Mouse (Mus musculus): ENCODE measurements at regions not wholly inside any gene's neighbourhood (a gene's known extent, or its start where the extent isn't known, plus 50 kb on each side); places are given as distances from the start of the nearest gene placed in this dataset.

DNA sequence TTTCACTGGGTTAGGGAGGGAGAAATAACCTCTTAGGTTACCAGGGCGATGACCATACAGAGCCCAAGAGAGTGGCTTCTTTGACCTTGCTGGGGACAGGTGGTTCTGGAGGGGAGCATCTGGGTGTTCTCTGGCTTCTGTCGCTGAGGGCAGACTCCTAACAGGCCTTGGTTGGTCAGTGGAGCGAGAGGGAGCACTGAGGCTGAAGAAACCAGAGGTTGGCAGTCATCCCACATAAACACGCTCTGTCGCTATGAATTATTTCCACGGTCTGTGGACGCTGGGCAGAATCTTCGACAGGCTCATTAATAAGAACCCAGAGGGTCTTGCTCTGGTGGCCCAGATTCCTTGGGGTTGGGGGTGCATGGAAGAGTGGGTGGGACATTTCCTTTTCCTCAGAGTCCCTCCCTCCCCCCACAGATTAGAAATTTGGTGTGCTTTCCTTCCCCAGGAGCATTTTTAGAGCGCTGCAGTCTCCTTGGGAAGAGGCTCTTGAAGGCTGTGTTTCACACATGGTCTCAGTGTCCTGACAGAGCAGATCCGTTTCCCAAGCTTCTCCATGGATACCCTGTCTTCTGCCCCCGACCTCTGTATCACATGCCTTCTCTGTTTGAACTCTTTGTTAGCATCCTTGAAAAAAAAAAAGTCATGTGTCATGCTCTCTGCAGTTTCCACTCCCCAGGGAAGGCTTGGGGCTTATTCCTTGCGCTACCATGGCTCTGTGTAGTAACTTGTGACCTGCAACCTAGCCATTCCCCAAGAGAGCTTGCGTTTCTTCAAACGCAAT is 190.1 kb downstream of the 4933412E24Rik start:
- Histone ChIP-seq H3K9me3 (replicated peaks; ENCODE audit: control insufficient read depth, low read length) (no peaks in the 10 kb centered on the region), H3K27ac (ENCODE audit: low read length) (no peak overlapping the region), H3K4me2 (ENCODE audit: low read depth, low read length) (no peak overlapping the region), H3K9ac (ENCODE audit: low read depth, low read length) (no peak overlapping the region), H3K36me3 (ENCODE audit: control insufficient read depth, insufficient read depth) (no peaks in the 10 kb centered on the region), H3K27me3 (ENCODE audit: control insufficient read depth, insufficient read depth, low read depth, low read length) (no peaks in the 10 kb centered on the region), H3K4me3 (ENCODE audit: low read depth, low read length) (no peak overlapping the region), H3K4me1 (ENCODE audit: control insufficient read depth, low read depth, low read length) (no peaks in the 10 kb centered on the region; the same call in 1 of the 2 replicates)
- ATAC-seq (ENCODE audit: low read depth), result no peak
- WGBS (ENCODE audit: insufficient replicate concordance), result 59% methylated on average over 14 of the region's 14 CpGs

- H3K27ac ChIP-seq (ENCODE audit: low read length), result no peak overlapping the region
- no peaks in the 10 kb centered on the region for H3K27me3 ChIP-seq (ENCODE audit: control insufficient read depth, insufficient read depth, low read depth, low read length)
- WGBS (ENCODE audit: insufficient replicate concordance), result 63% methylated on average over 2 of the region's 2 CpGs
- H3K4me3 ChIP-seq (ENCODE audit: low read depth, low read length), result no peak overlapping the region
- no peak overlapping the region for H3K9ac ChIP-seq (ENCODE audit: low read depth, low read length)
- H3K4me2 ChIP-seq (ENCODE audit: low read depth, low read length), result no peak overlapping the region
- ATAC-seq (ENCODE audit: low read depth), result no peak
- no peaks in the 10 kb centered on the region for H3K36me3 ChIP-seq (ENCODE audit: control insufficient read depth, insufficient read depth)
- no peaks in the 10 kb centered on the region for H3K9me3 ChIP-seq (replicated peaks; ENCODE audit: control insufficient read depth, low read length)
- H3K4me1 ChIP-seq (ENCODE audit: control insufficient read depth, low read depth, low read length), result no peaks in the 10 kb centered on the region; the same call in 1 of the 2 replicates
Measured at GRCm38 (mm10) chr15:59823921-59824320, 192.5 kb downstream of the 4933412E24Rik start.

- no peak for ATAC-seq (ENCODE audit: low read depth)
- H3K27ac ChIP-seq (ENCODE audit: low read length), result no peak overlapping the region
Measured at GRCm38 (mm10) chr15:59822995-59823681, 193.3 kb downstream of the 4933412E24Rik start.

DNA sequence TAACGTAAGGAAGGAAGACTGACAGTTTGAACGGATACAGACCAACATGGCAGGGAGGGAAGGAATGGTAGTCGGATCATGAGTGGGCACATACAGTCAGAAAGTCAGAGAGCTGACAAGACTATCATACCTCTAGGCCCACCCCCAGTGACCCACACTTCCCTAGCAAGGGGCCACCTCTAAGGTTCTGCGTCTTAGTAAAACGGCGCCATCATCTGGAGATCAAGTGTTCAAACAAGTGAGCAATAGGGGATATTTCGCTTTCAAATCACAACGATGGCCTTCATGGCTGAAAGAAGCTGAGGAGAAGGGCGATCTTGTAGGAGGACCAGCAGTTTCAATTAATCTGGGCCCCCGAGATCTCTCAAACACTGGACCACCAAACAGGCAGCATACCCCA is 196.1 kb downstream of the 4933412E24Rik start:
- Histone ChIP-seq H3K36me3 (ENCODE audit: control insufficient read depth, insufficient read depth) (no peaks in the 10 kb centered on the region), H3K27me3 (ENCODE audit: control insufficient read depth, insufficient read depth, low read depth, low read length) (no peaks in the 10 kb centered on the region), H3K9me3 (replicated peaks; ENCODE audit: control insufficient read depth, low read length) (no peaks in the 10 kb centered on the region), H3K9ac (ENCODE audit: low read depth, low read length) (no peak overlapping the region), H3K4me1 (ENCODE audit: control insufficient read depth, low read depth, low read length) (no peaks in the 10 kb centered on the region), H3K4me3 (ENCODE audit: low read depth, low read length) (no peak overlapping the region), H3K27ac (ENCODE audit: low read length) (no peak overlapping the region), H3K4me2 (ENCODE audit: low read depth, low read length) (no peak overlapping the region)
- 60% methylated on average over 10 of the region's 10 CpGs for WGBS (ENCODE audit: insufficient replicate concordance)
- no peak for ATAC-seq (ENCODE audit: low read depth)

More at GRCm38 (mm10) chr15:59822995-59823681, 193.3 kb downstream of the 4933412E24Rik start:
- no peak overlapping the region for H3K9ac ChIP-seq (ENCODE audit: low read depth, low read length)
- H3K9me3 ChIP-seq (replicated peaks; ENCODE audit: control insufficient read depth, low read length), result no peaks in the 10 kb centered on the region
- H3K4me2 ChIP-seq (ENCODE audit: low read depth, low read length), result no peak overlapping the region
- no peaks in the 10 kb centered on the region for H3K36me3 ChIP-seq (ENCODE audit: control insufficient read depth, insufficient read depth)
- no peak overlapping the region for H3K4me3 ChIP-seq (ENCODE audit: low read depth, low read length)
- WGBS (ENCODE audit: insufficient replicate concordance), result 40% methylated on average over 3 of the region's 3 CpGs
- no peaks in the 10 kb centered on the region for H3K27me3 ChIP-seq (ENCODE audit: control insufficient read depth, insufficient read depth, low read depth, low read length)
- H3K4me1 ChIP-seq (ENCODE audit: control insufficient read depth, low read depth, low read length), result no peaks in the 10 kb centered on the region; the same call in 1 of the 2 replicates

GRCm38 (mm10) chr15:59816031-59816430 is 200.4 kb downstream of the 4933412E24Rik start:
- no peak overlapping the region for H3K27ac ChIP-seq (ENCODE audit: low read length)
- 64% methylated on average over 8 of the region's 8 CpGs for whole genome bisulfite sequencing (ENCODE audit: insufficient replicate concordance)
- H3K4me1 ChIP-seq (ENCODE audit: control insufficient read depth, low read depth, low read length), result no peaks in the 10 kb centered on the region
- H3K4me3 ChIP-seq (ENCODE audit: low read depth, low read length), result no peak overlapping the region
- no peak overlapping the region for H3K9ac ChIP-seq (ENCODE audit: low read depth, low read length)
- no peak for ATAC-seq (ENCODE audit: low read depth)
- no peaks in the 10 kb centered on the region for H3K9me3 ChIP-seq (replicated peaks; ENCODE audit: control insufficient read depth, low read length)
- no peaks in the 10 kb centered on the region for H3K27me3 ChIP-seq (ENCODE audit: control insufficient read depth, insufficient read depth, low read depth, low read length)
- H3K4me2 ChIP-seq (ENCODE audit: low read depth, low read length), result no peak overlapping the region
- H3K36me3 ChIP-seq (ENCODE audit: control insufficient read depth, insufficient read depth), result no peaks in the 10 kb centered on the region

DNA sequence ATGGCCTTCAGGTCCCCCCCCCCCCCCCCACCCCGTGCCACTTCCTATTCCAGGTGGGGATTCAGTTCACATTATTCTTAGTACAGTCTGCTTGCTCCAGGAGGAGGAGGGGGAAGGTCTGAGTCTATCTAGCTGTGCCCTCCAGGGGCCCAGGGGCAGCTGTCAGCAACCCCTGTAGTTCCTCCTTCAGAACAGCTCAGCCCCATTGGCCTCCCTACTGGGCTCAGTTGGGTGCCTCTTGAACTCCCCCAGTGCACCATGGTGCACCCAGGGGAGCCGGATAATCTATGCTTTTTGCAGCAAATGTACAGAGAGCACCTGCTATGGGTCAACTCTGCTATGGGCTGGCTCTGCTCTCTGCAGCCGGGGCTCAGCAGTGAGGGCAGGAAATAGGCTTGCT is 204.8 kb downstream of the 4933412E24Rik start:
- H3K4me2 ChIP-seq (ENCODE audit: low read depth, low read length), result no peak overlapping the region
- no peak overlapping the region for H3K27ac ChIP-seq (ENCODE audit: low read length)
- H3K27me3 ChIP-seq (ENCODE audit: control insufficient read depth, insufficient read depth, low read depth, low read length), result no peaks in the 10 kb centered on the region
- H3K36me3 ChIP-seq (ENCODE audit: control insufficient read depth, insufficient read depth), result no peaks in the 10 kb centered on the region
- no peaks in the 10 kb centered on the region for H3K9me3 ChIP-seq (replicated peaks; ENCODE audit: control insufficient read depth, low read length)
- WGBS (ENCODE audit: insufficient replicate concordance), result 22% methylated on average over 3 of the region's 3 CpGs
- no peaks in the 10 kb centered on the region for H3K4me1 ChIP-seq (ENCODE audit: control insufficient read depth, low read depth, low read length)
- no peak overlapping the region for H3K9ac ChIP-seq (ENCODE audit: low read depth, low read length)
- H3K4me3 ChIP-seq (ENCODE audit: low read depth, low read length), result no peak overlapping the region
- ATAC-seq (ENCODE audit: low read depth), result 0 out of 2 replicates have a peak, but pooled peaks have one; percentile 19

DNA sequence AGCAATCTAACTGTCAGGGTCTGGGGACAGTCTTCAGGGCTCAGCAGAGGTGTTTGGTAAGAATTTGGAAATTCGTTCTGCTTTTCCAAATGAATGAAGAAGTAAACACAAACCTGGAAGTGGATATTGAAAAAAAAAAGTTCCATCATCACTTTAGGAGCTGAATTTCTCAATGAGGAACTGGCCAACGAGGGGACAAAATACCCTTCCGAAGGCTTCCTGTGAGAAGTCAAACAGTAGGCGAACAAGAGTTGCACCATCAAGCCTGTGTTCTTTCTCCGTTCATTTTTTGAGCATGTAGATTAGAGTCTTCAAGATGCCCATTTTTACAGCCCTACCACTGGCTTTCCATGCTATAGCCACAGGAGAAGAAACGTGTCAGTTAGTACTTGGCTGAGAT is 207.1 kb downstream of the 4933412E24Rik start:
- 57% methylated on average over 6 of the region's 6 CpGs for WGBS (ENCODE audit: insufficient replicate concordance)
- no peak overlapping the region for H3K9ac ChIP-seq (ENCODE audit: low read depth, low read length)
- H3K9me3 ChIP-seq (replicated peaks; ENCODE audit: control insufficient read depth, low read length), result no peaks in the 10 kb centered on the region
- no peak overlapping the region for H3K27ac ChIP-seq (ENCODE audit: low read length)
- H3K36me3 ChIP-seq (ENCODE audit: control insufficient read depth, insufficient read depth), result no peaks in the 10 kb centered on the region
- H3K4me1 ChIP-seq (ENCODE audit: control insufficient read depth, low read depth, low read length), result no peaks in the 10 kb centered on the region
- no peak overlapping the region for H3K4me3 ChIP-seq (ENCODE audit: low read depth, low read length)
- no peak for ATAC-seq (ENCODE audit: low read depth)
- H3K27me3 ChIP-seq (ENCODE audit: control insufficient read depth, insufficient read depth, low read depth, low read length), result no peaks in the 10 kb centered on the region
- no peak overlapping the region for H3K4me2 ChIP-seq (ENCODE audit: low read depth, low read length)

DNA sequence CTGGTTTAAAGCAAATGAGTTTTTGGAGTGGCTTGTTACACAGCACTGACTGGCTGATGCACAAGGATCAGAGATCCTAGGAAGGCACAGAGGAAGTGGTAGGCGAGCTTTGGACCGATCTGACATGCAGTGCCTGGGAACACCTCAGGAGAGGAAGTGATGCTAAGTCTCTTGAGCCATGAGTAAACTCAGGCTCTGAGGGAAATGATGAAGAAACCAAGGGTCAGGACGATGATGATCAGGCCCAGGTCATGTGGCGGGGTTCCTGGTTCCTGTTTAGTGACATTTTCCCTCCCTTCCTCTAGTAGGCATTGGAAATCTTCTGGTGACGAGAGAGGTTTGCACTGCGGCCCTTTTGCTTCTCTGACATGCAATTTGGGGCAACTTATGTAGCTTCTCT is 208.7 kb downstream of the 4933412E24Rik start:
- Histone ChIP-seq H3K9me3 (replicated peaks; ENCODE audit: control insufficient read depth, low read length) (no peaks in the 10 kb centered on the region), H3K36me3 (ENCODE audit: control insufficient read depth, insufficient read depth) (no peaks in the 10 kb centered on the region), H3K4me3 (ENCODE audit: low read depth, low read length) (no peak overlapping the region), H3K4me2 (ENCODE audit: low read depth, low read length) (no peak overlapping the region), H3K27ac (ENCODE audit: low read length) (no peak overlapping the region), H3K27me3 (ENCODE audit: control insufficient read depth, insufficient read depth, low read depth, low read length) (no peaks in the 10 kb centered on the region), H3K9ac (ENCODE audit: low read depth, low read length) (no peak overlapping the region), H3K4me1 (ENCODE audit: control insufficient read depth, low read depth, low read length) (no peaks in the 10 kb centered on the region)
- no peak for ATAC-seq (ENCODE audit: low read depth)
- WGBS (ENCODE audit: insufficient replicate concordance), result 56% methylated on average over 6 of the region's 6 CpGs

DNA sequence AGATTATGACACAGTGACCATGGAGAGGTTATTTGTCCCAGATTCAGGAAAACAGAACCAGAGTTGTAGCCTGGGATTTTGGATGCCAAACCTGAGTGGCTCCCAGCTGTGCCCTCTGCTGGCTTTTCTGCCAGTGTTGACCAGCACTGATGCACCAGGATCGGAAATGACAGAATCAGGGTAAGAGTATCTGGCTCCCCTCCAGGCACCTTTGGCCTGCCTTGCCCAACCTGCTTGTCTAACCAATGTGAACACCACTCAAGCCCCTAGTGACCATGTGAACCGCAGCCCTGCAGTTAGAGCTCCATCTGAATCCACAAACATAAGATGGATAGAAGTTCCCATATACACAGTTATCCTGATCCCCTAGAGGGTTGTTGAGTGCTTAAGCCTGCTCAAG is 210.6 kb downstream of the 4933412E24Rik start:
- no peaks in the 10 kb centered on the region for H3K9me3 ChIP-seq (replicated peaks; ENCODE audit: control insufficient read depth, low read length)
- no peak overlapping the region for H3K4me3 ChIP-seq (ENCODE audit: low read depth, low read length)
- no peaks in the 10 kb centered on the region for H3K27me3 ChIP-seq (ENCODE audit: control insufficient read depth, insufficient read depth, low read depth, low read length)
- no peak for ATAC-seq (ENCODE audit: low read depth)
- no peak overlapping the region for H3K4me2 ChIP-seq (ENCODE audit: low read depth, low read length)
- no peaks in the 10 kb centered on the region for H3K36me3 ChIP-seq (ENCODE audit: control insufficient read depth, insufficient read depth)
- no peaks in the 10 kb centered on the region for H3K4me1 ChIP-seq (ENCODE audit: control insufficient read depth, low read depth, low read length)
- H3K27ac ChIP-seq (ENCODE audit: low read length), result no peak overlapping the region
- 61% methylated on average over 2 of the region's 2 CpGs for WGBS (ENCODE audit: insufficient replicate concordance)
- H3K9ac ChIP-seq (ENCODE audit: low read depth, low read length), result no peak overlapping the region
